Mouse (Mus musculus) C2C12 (cell line): ENCODE measurements around the gene Frmd6.

ENCODE experiments used
- CEBPB ChIP-seq: IDR thresholded peaks from one replicate; pipeline ENCODE4 v1.6.1; 2011; ENCODE audit warnings: low read depth, mild to moderate bottlenecking, control low read depth, moderate library complexity
- CTCF ChIP-seq: IDR thresholded peaks from one replicate; pipeline ENCODE4 v1.5.1; 2011; ENCODE audit not compliant: control insufficient read depth, insufficient read depth, insufficient read length
- MAX ChIP-seq: IDR thresholded peaks from one replicate; pipeline ENCODE4 v1.6.1; 2011; ENCODE audit warnings: mild to moderate bottlenecking, control low read depth
- MYOD1 ChIP-seq: IDR thresholded peaks from one replicate; pipeline ENCODE4 v1.6.1; 2011; ENCODE audit warnings: low read depth; ENCODE audit not compliant: control insufficient read depth, insufficient read length
- MYOG ChIP-seq: IDR thresholded peaks from one replicate; pipeline ENCODE4 v1.6.1; 2011; ENCODE audit not compliant: control insufficient read depth, insufficient read length; ENCODE audit errors: extremely low read depth
- USF1 ChIP-seq: IDR thresholded peaks from one replicate; pipeline ENCODE4 v1.6.1; 2011; ENCODE audit warnings: low read depth, mild to moderate bottlenecking, control low read depth, moderate library complexity

DNA sequence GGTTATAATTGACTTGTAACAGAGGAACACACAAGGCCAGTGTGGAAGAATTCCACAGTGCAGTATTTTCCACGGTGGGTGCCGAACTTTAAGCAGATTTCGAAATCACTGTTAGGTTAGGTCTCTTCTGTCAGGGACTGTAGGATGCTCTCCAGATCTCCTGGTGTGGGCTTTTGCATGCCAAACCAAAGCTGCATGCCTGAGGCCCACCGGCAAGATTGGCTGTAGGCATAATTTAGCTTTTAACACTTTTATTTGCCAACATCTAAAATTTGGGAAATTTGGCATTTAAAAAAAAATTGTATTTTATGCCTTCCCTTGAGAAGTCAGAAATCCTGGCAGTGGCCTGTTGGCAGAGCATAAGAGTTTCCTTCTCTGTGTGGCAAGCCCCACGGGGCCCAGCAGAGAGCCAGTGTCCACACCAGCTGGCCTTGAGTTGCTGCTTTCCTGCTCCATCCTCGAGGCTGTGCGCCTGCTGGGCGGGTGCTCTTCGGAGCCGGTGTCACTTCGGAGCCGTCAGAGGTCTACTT lies 12.5 kb downstream of the Frmd6 start:
- TF ChIP-seq CTCF = no peak
- no peak for TF ChIP-seq CEBPB
- TF ChIP-seq MAX = no peak
- TF ChIP-seq USF1 = no peak
- no peak for TF ChIP-seq MYOG
- no peak for TF ChIP-seq MYOD1
